Mouse (Mus musculus): ENCODE data around the gene Dennd2a. TPM values are rescaled to one million over a fixed set of nuclear protein-coding genes. Genes with fewer than 3 reads are reported as not detected.

Dennd2a gene
- polyA plus RNA-seq, 1 experiment from 2014 or later: 52.7 TPM

DNA sequence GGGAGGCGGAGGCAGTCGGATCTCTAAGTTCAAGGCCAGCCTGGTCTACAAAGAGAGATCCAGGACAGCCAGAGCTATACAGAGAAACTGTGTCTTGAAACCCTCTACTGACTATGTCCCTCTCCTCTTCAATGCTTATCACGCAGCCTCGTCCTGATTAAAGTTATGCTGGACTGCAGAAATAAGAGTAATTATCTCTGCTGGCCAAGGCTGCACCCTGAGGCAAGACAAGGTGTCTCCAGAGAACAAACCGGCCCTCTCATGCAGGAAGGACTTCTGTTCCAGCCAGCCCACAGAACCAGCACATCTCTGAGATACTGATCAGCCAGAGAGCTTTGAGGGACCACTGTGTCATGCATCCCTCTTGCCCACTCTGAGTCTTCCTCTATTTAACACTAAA lies 121.8 kb downstream of the Dennd2a start:
- no peaks in the 10 kb centered on the region for H3K27me3 ChIP-seq
- no peak for TF ChIP-seq CTCF (IDR thresholded peaks at IDR 0.05)
- ATAC-seq: no peak
- POLR2A ChIA-PET: no interaction called here
- CTCF ChIA-PET: no interaction called here
- no peak for DNase-seq (ENCODE audit: low read depth, low spot score)
- in situ Hi-C loops (cut with MboI; ENCODE audit: low pct_unique_long_range_greater_than_20kb): no loop called here

DNA sequence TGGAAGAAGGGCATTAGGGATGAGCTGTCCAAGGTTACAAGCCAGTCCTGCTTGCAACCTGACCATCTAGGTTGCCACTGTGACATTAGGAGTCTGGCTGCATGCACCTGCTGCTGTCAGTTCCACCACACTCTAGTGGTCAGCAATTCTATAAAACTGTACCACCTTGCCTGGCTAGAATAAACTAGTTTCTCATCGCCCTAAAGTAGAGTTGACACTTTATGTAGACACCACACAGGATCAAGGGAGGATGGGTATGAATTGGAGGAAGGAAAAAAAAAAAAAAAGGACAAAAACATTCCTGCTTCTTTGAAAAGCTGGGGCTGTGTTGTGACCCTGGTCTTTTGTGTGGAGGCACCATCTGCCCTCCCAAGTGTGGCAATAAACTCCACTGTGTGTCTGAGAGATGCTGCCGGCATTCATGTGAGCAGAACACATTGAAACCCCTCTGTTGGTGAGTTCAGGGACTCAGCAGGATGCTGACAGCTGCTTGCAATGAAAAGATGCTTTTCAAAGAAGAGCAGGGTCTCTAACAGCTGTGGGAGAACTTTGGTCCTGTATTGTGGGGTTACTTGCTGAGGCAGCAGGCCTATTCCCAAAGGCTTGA lies 122.7 kb downstream of the Dennd2a start:
- ChIA-PET POLR2A (no interaction called here), CTCF (no interaction called here)

DNA sequence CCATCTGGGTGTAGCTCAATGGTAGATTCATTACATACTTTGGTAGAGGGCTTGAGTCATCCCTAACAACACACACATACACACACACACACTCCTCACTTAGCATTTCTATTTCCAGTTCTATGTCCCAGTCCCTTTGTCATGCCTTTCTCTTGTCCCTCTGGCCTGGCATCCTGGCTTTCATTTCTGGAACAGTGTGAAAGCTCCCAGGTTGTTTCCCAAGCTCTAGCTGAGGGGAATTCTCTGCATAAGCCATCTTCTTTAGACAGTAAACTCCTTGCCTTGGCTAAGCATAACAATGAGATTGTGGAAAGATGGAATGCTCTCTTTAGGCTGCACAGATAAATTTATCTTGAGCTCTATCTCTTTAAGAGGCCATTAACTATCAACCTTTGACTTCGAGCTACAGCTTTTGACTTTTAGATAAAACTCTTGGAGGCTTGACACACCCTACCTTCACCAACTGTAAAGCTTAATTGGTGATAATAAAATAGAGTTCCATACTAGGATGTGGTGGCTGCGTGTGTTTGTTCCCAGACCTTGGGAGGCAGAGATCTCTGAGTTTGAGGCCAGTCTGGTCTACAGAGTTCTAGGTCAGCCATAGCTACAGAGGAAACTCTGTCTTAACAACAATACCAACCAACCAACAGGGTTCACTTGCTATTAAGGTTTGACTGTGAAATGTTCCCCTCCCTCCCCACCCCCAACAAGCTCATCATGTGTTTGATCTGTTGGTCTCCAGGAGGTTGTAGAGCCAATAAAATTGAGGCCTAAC lies 123.4 kb downstream of the Dennd2a start:
- POLR2A ChIA-PET: interaction anchor here (0.5 kb wide), 1 partner anchor 141 kb away, joined by 5 read pairs; no protein-coding TSS in a partner anchor
- ATAC-seq (no peak), DNase-seq (ENCODE audit: low read depth, low spot score) (no peak)
- no peak for TF ChIP-seq CTCF (IDR thresholded peaks at IDR 0.05)
- H3K27me3 ChIP-seq: no peaks in the 10 kb centered on the region
- CTCF ChIA-PET: interaction anchor here (1.3 kb wide), 1 partner anchor 15 kb away, joined by 3 read pairs; the partner anchor contains the start of gene Mkrn1
- in situ Hi-C loops (cut with MboI; ENCODE audit: low pct_unique_long_range_greater_than_20kb): no loop called here

More for the DNA sequence above, 122.7 kb downstream of the Dennd2a start:
- H3K27me3 ChIP-seq: no peaks in the 10 kb centered on the region
- ATAC-seq (no peak), DNase-seq (ENCODE audit: low read depth, low spot score) (no peak)
- no peak for TF ChIP-seq CTCF (IDR thresholded peaks at IDR 0.05)
- in situ Hi-C loops (cut with MboI; ENCODE audit: low pct_unique_long_range_greater_than_20kb): no loop called here

DNA sequence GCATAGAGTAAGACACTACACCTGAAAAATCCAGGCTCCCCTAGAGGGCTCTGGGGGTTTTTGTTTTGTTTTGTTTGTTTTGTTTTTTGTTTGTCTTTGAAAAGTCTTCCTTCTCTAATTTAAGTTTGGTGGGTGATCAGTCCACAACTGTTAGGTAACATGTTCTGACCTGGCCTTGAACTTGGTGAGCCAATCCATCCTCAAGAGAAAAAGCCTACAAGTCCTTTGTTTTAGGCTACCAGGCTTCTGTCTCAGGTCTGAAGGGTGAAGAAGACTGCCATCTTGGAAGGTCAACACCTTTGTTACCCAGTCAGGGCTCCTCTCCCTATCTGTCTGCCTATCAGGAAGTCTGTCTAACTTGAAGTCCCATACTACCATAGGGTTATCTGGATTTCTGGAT lies 124.0 kb downstream of the Dennd2a start:
- no peaks in the 10 kb centered on the region for H3K27me3 ChIP-seq
- ChIA-PET POLR2A (interaction anchor here (0.5 kb wide), 1 partner anchor 142 kb away, joined by 5 read pairs; no protein-coding TSS in a partner anchor), CTCF (interaction anchor here (1.3 kb wide), 1 partner anchor 14 kb away, joined by 3 read pairs; the partner anchor contains the start of gene Mkrn1)
- ATAC-seq (no peak), DNase-seq (ENCODE audit: low read depth, low spot score) (no peak)
- in situ Hi-C loops (cut with MboI; ENCODE audit: low pct_unique_long_range_greater_than_20kb): no loop called here
- TF ChIP-seq CTCF (IDR thresholded peaks at IDR 0.05): no peak

DNA sequence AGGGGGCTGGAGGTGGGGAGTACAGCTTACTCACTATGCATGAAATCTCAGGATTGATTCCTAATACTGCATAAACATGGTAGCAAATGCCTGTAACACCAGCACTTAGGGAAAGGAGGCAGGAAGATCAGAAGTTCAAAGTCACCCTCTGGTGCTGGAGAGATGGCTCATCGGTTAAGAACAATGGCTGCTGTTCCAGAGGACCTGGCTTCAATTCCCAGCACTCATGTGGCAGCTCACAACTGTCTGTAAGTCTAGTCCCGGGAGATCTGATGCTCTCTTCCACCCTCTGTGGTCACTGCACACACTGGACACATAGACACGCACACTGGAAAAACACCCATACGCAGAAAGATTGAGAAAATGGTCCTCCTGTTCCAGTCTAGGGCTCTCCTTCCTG lies 124.5 kb downstream of the Dennd2a start:
- ATAC-seq: no peak

DNA sequence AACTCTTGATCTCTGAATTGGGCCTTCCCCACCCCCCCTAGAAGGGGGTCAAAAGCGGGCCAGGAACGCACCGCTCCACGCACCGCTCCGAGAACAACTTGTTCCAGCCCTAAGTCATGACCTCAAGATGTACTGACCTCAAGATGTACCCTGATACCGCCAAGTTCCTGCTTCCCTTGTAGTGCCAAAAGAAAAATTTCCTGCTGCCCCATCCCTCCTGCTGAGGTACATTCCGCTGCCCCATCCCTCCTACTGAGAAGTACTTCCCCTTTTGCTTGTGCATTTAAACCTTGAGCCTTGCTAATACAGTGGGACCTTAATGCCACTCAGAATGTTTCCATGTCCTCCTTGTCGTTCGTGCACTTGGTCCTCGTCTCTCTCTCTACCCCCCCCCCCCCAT lies 126.9 kb downstream of the Dennd2a start:
- ChIA-PET CTCF (no interaction called here), POLR2A (no interaction called here)
- in situ Hi-C loops (cut with MboI; ENCODE audit: low pct_unique_long_range_greater_than_20kb): no loop called here
- DNase-seq (ENCODE audit: low read depth, low spot score): no peak
- TF ChIP-seq CTCF (IDR thresholded peaks at IDR 0.05): no peak
- H3K27me3 ChIP-seq: no peaks in the 10 kb centered on the region
- no peak for ATAC-seq

More for the DNA sequence above, 124.5 kb downstream of the Dennd2a start:
- in situ Hi-C loops (cut with MboI; ENCODE audit: low pct_unique_long_range_greater_than_20kb): no loop called here
- no peaks in the 10 kb centered on the region for H3K27me3 ChIP-seq
- POLR2A ChIA-PET: interaction anchor here (0.6 kb wide), 1 partner anchor 134 kb away, joined by 3 read pairs; no protein-coding TSS in a partner anchor
- CTCF ChIA-PET: interaction anchor here (1.3 kb wide), 1 partner anchor 13 kb away, joined by 3 read pairs; the partner anchor contains the start of gene Mkrn1
- TF ChIP-seq CTCF (IDR thresholded peaks at IDR 0.05): no peak
- no peak for DNase-seq (ENCODE audit: low read depth, low spot score)

DNA sequence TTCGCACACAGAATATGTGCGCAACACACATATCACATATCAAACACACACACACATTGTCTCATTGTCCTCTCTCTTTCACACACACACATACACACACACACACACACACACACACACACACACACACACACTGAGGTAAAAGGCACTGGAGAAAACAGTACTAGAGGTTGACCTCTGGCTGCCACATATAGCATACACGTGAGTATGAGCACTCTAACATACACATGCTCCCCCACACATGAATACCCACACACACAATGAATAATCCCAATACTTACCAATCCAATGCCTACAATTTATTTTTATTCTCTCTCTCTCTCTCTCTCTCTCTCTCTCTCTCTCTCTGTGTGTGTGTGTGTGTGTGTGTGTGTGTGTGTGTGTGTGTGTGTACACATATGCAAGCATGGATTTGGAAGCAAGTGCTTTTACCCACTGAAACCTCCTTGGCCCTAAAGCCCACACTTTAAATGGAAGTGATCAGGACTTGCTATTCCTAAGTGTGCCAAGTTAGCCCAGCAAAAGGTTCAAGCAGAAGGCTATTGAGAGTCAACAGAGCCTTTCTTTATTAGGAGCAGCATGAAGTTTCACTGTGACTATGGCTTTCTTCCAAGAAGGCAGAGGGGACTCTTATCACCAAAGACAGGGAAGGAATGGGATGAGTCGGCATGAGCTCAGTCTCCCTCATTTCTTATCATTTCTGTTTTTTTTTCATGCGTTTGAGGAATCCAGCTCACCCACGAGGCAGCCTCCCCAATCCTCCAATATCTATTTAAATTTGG lies 128.5 kb downstream of the Dennd2a start:
- in situ Hi-C loops (cut with MboI; ENCODE audit: low pct_unique_long_range_greater_than_20kb): no loop called here
- TF ChIP-seq CTCF (IDR thresholded peaks at IDR 0.05): no peak
- DNase-seq (ENCODE audit: low read depth, low spot score): no peak
- POLR2A ChIA-PET: no interaction called here
- no peaks in the 10 kb centered on the region for H3K27me3 ChIP-seq
- no peak for ATAC-seq
- CTCF ChIA-PET: no interaction called here

DNA sequence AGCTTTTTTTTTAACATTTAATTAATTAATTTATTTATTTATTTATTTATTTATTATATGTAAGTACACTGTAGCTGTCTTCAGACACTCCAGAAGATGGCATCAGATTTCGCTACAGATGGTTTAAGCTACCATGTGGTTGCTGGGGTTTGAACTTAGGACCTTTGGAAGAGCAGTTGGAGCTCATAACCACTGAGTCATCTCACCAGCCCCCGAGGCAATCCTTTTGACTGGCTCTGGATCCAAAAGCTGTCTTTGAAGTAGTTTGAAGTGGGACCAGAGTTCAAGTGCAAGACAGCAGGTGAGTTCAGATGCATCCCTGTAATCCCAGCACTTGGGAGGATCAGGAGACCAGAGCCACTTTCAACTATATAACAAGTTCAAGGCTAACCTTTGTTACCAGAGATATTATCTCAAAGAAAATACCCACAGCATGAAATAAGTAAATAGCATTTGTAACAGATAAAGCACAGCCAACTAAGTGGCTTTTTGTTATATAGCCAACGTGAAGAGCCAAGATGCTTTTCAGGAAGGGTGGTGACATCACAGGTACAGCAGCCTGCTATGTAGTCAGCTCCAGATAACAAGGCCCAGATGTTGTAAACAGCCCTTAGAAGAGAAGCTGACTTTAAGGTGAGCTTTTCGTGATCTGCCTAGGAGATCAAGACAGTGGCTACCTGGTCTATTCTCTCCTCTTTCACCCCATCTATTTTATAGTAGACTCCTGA lies 130.2 kb downstream of the Dennd2a start:
- in situ Hi-C loops (cut with MboI; ENCODE audit: low pct_unique_long_range_greater_than_20kb): no loop called here
- ChIA-PET CTCF (interaction anchor here (1.1 kb wide), 1 partner anchor 20 kb away, joined by 3 read pairs; no protein-coding TSS in a partner anchor), POLR2A (no interaction called here)
- DNase-seq (ENCODE audit: low read depth, low spot score) (no peak), ATAC-seq (no peak)
- no peak for TF ChIP-seq CTCF (IDR thresholded peaks at IDR 0.05)
- H3K27me3 ChIP-seq: no peaks in the 10 kb centered on the region

DNA sequence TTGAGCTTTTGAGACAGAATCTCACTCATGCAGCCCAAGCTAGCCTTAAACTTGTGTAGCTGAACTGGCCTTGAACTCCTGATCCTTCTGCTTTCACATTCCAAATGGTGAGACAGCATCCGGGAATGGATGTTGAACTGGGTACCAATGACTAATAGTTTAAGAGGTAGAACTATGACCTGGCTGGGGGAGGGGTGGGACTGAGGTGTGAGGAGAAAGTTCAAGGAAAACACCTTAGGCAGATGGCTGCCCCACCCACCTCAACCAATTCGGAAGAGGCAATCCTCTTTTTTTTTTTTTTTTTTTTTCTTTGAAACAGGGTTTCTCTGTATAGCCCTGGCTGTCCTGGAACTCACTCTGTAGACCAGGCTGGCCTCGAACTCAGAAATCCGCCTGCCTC lies 130.9 kb downstream of the Dennd2a start:
- POLR2A ChIA-PET: no interaction called here
- no peak for TF ChIP-seq CTCF (IDR thresholded peaks at IDR 0.05)
- ATAC-seq (no peak), DNase-seq (ENCODE audit: low read depth, low spot score) (no peak)
- in situ Hi-C loops (cut with MboI; ENCODE audit: low pct_unique_long_range_greater_than_20kb): no loop called here
- CTCF ChIA-PET: no interaction called here
- H3K27me3 ChIP-seq: no peaks in the 10 kb centered on the region

DNA sequence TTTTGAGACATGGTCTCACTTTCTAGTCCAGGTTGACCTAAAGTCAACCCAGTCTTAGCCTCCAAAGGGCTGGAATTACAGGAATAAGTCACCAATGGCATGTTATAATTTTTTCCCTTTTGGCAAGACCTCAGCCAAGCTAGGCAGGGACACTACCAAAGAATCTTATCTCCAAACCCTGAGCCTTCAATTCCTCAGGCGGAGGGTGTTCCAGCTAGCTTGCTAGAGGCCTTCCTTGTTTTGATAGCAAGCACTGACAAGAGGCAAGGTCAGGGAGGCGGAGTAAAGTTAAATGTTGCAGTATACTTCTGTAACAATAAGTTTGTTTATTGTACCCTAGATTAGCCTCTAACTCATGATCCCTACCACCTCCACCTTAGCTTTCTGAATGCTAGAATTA lies 132.5 kb downstream of the Dennd2a start:
- ChIA-PET CTCF (interaction anchor here (0.6 kb wide), 1 partner anchor 15 kb away, joined by 3 read pairs; no protein-coding TSS in a partner anchor), POLR2A (no interaction called here)
- no peak for ATAC-seq
- H3K27me3 ChIP-seq: no peaks in the 10 kb centered on the region
- TF ChIP-seq CTCF (IDR thresholded peaks at IDR 0.05): no peak
- DNase-seq (ENCODE audit: low read depth, low spot score): no peak
- in situ Hi-C loops (cut with MboI; ENCODE audit: low pct_unique_long_range_greater_than_20kb): no loop called here

Data from Patski (cell line).